Mouse (Mus musculus) stomach, embryonic 14.5 days (tissue): Measurements from ENCODE around the gene Camkk2. TPM values are rescaled to one million over a fixed set of nuclear protein-coding genes. Genes with fewer than 3 reads are reported as not detected.

ENCODE experiments used
- ATAC-seq: fragments of 200-750 bp; cut with Nextera tagmentation; 2 replicates; pipeline ENCODE4 v1.8.0; 2017; ENCODE audit warnings: low read depth, moderate TSS enrichment; ENCODE audit not compliant: insufficient number of reproducible peaks, insufficient read depth, low FRiP score
- H3K27ac ChIP-seq: fragments of 300-500 bp; sonication (generic); 2 replicates; pipeline ENCODE4 v1.5.1; 2014; ENCODE audit warnings: mild to moderate bottlenecking, low read length, moderate library complexity, mixed read lengths
- H3K27me3 ChIP-seq: fragments of 300-500 bp; sonication (generic); 2 replicates; pipeline ENCODE4 v1.6.1; 2014; ENCODE audit warnings: low read length, control low read depth, mixed read lengths; ENCODE audit not compliant: control insufficient read depth, insufficient read depth
- H3K36me3 ChIP-seq: fragments of 300-500 bp; sonication (generic); 2 replicates; pipeline ENCODE4 v1.6.1; 2014; ENCODE audit warnings: mild to moderate bottlenecking, control low read depth, low read length, moderate library complexity, mixed read lengths; ENCODE audit not compliant: control insufficient read depth, insufficient read depth
- H3K4me1 ChIP-seq: fragments of 300-500 bp; sonication (generic); 2 replicates; pipeline ENCODE4 v1.6.1; 2014; ENCODE audit warnings: low read length, control low read depth, mixed read lengths; ENCODE audit not compliant: control insufficient read depth, insufficient read depth
- H3K4me2 ChIP-seq: fragments of 300-500 bp; sonication (generic); replicated peaks from 2 replicates; pipeline ENCODE4 v1.6.1; 2014; ENCODE audit warnings: low read depth, low read length, control low read depth
- H3K4me3 ChIP-seq: fragments of 300-500 bp; sonication (generic); 2 replicates; pipeline ENCODE4 v1.5.1; 2014; ENCODE audit warnings: low read depth, low read length, control low read depth
- H3K9ac ChIP-seq: fragments of 300-500 bp; sonication (generic); replicated peaks from 2 replicates; pipeline ENCODE4 v1.6.1; 2014; ENCODE audit warnings: low read depth, mild to moderate bottlenecking, control low read depth, low read length, moderate library complexity, mixed read lengths
- H3K9me3 ChIP-seq: fragments of 300-500 bp; sonication (generic); 2 replicates; pipeline ENCODE4 v1.6.1; 2016; ENCODE audit warnings: low read depth, low read length, control low read depth; ENCODE audit not compliant: control insufficient read depth
- WGBS: fragments of 180-500 bp; shearing (Covaris S2); extraction: QIAGEN DNeasy Blood & Tissue Kit; methylation state at CpG from one replicate; pipeline ENCODE4 v1.1.7; 2014; 5-methylcytosine and 5-hydroxymethylcytosine counted together
- polyA plus RNA-seq: library from polyadenylated mRNA; unstranded; fragments of >200 nt; fragmentation: Nextera tagmentation; extraction: Ambion mirVana; gene quantifications from 2 replicates; pipeline ENCODE4 v1.2.1, GENCODE M21; 2014

The Camkk2 gene
- polyA plus RNA-seq, 1 experiment from 2014 or later: 25.7 TPM

GRCm38 (mm10) chr5:122695516-122695915 is 83.7 kb downstream of the Camkk2 start:
- no peak overlapping the region for H3K27ac ChIP-seq
- no peaks in the 10 kb centered on the region for H3K9me3 ChIP-seq
- no peak overlapping the region for H3K4me2 ChIP-seq
- WGBS: 65% methylated on average over 8 of the region's 8 CpGs
- no peaks in the 10 kb centered on the region for H3K36me3 ChIP-seq
- H3K4me1 ChIP-seq: 0 out of 2 replicates have a peak, but pooled peaks cover 3% of the 10 kb centered on the region
- no peak for ATAC-seq
- H3K4me3 ChIP-seq: no peak overlapping the region
- no peak overlapping the region for H3K9ac ChIP-seq
- H3K27me3 ChIP-seq: no peaks in the 10 kb centered on the region

- H3K4me3 ChIP-seq: no peak overlapping the region
- H3K4me2 ChIP-seq: no peak overlapping the region
- H3K4me1 ChIP-seq: 0 out of 2 replicates have a peak, but pooled peaks cover 3% of the 10 kb centered on the region
- 40% methylated on average over 13 of the region's 13 CpGs for WGBS
- H3K9ac ChIP-seq: no peak overlapping the region
- ATAC-seq: no peak; the same call in 1 of the 2 replicates
- H3K9me3 ChIP-seq: no peaks in the 10 kb centered on the region
- no peak overlapping the region for H3K27ac ChIP-seq
- H3K27me3 ChIP-seq: no peaks in the 10 kb centered on the region
- H3K36me3 ChIP-seq: no peaks in the 10 kb centered on the region
Measured at GRCm38 (mm10) chr5:122693431-122694207, 85.6 kb downstream of the Camkk2 start.

- Histone ChIP-seq H3K9me3 (no peaks in the 10 kb centered on the region), H3K36me3 (no peaks in the 10 kb centered on the region), H3K27ac (no peak overlapping the region), H3K4me3 (no peak overlapping the region), H3K4me1 (0 out of 2 replicates have a peak, but pooled peaks cover 3% of the 10 kb centered on the region), H3K9ac (no peak overlapping the region), H3K27me3 (no peaks in the 10 kb centered on the region), H3K4me2 (no peak overlapping the region)
- 58% methylated on average over 6 of the region's 6 CpGs for WGBS
- ATAC-seq: no peak
Measured at GRCm38 (mm10) chr5:122690486-122690885, 88.7 kb downstream of the Camkk2 start.

- no peak overlapping the region for H3K27ac ChIP-seq
- no peaks in the 10 kb centered on the region for H3K9me3 ChIP-seq
- WGBS: 84% methylated on average over 7 of the region's 7 CpGs
- no peaks in the 10 kb centered on the region for H3K27me3 ChIP-seq
- no peaks in the 10 kb centered on the region for H3K36me3 ChIP-seq
- 0 out of 2 replicates have a peak, but pooled peaks cover 3% of the 10 kb centered on the region for H3K4me1 ChIP-seq
- no peak overlapping the region for H3K4me3 ChIP-seq
- no peak overlapping the region for H3K9ac ChIP-seq
- ATAC-seq: no peak
- H3K4me2 ChIP-seq: no peak overlapping the region
Measured at GRCm38 (mm10) chr5:122689153-122689552, 90.1 kb downstream of the Camkk2 start.

- H3K4me3 ChIP-seq: no peak overlapping the region
- H3K4me2 ChIP-seq: no peak overlapping the region
- 77% methylated on average over 4 of the region's 4 CpGs for WGBS
- H3K27ac ChIP-seq: no peak overlapping the region
- no peak for ATAC-seq
- no peaks in the 10 kb centered on the region for H3K36me3 ChIP-seq
- H3K9ac ChIP-seq: no peak overlapping the region
- no peaks in the 10 kb centered on the region for H3K27me3 ChIP-seq
- no peaks in the 10 kb centered on the region for H3K4me1 ChIP-seq
- no peaks in the 10 kb centered on the region for H3K9me3 ChIP-seq
Measured at GRCm38 (mm10) chr5:122687391-122687790, 91.8 kb downstream of the Camkk2 start.

GRCm38 (mm10) chr5:122683926-122684325 is 95.3 kb downstream of the Camkk2 start:
- ATAC-seq: no peak
- WGBS: 72% methylated on average over 10 of the region's 10 CpGs

GRCm38 (mm10) chr5:122681276-122681675 is 97.9 kb downstream of the Camkk2 start:
- Histone ChIP-seq H3K27ac (no peak overlapping the region), H3K9ac (no peak overlapping the region), H3K27me3 (no peaks in the 10 kb centered on the region), H3K36me3 (no peaks in the 10 kb centered on the region), H3K4me3 (no peak overlapping the region), H3K4me1 (no peaks in the 10 kb centered on the region), H3K9me3 (no peaks in the 10 kb centered on the region), H3K4me2 (no peak overlapping the region)
- WGBS: 78% methylated on average over 12 of the region's 12 CpGs
- ATAC-seq: no peak

More at GRCm38 (mm10) chr5:122683926-122684325, 95.3 kb downstream of the Camkk2 start:
- H3K4me2 ChIP-seq: no peak overlapping the region
- no peaks in the 10 kb centered on the region for H3K27me3 ChIP-seq
- no peaks in the 10 kb centered on the region for H3K36me3 ChIP-seq
- no peaks in the 10 kb centered on the region for H3K9me3 ChIP-seq
- no peak overlapping the region for H3K27ac ChIP-seq
- H3K4me1 ChIP-seq: no peaks in the 10 kb centered on the region
- no peak overlapping the region for H3K9ac ChIP-seq
- no peak overlapping the region for H3K4me3 ChIP-seq
